27 mouse cellular contexts compared by ENCODE assay signal in genomic region chr5:34030101-34030500, GRCm38 (mm10). TPM values are rescaled to one million over a fixed set of nuclear protein-coding genes. Genes with fewer than 3 reads are reported as not detected.
DNase-seq lines count a peak whose midpoint lies in the region; ATAC-seq and TF ChIP-seq lines count a peak whose summit lies in the region.
"Had no signal": no experiment of that assay in that cellular context is flagged by ENCODE, and none has a peak within 500 bp of the region (broad histone marks: within the 10 kb centered on the region; RNA-seq: fewer than 3 reads in every experiment).

No protein-coding gene starts in this region.

- H3K9me3 ChIP-seq in limb, embryonic 11.5 days (ENCODE audit: control insufficient read depth, low read length), result no peaks in the 10 kb centered on the region
- H3K9me3 ChIP-seq in limb, embryonic 10.5 days (replicated peaks), result no peaks in the 10 kb centered on the region
- no peaks in the 10 kb centered on the region for H3K9me3 ChIP-seq in forebrain, postnatal 0 days (ENCODE audit: low read length)
- H3K9me3 ChIP-seq: embryonic facial prominence, embryonic 13.5 days; embryonic facial prominence, embryonic 15.5 days; forebrain, embryonic 10.5 days; forebrain, embryonic 12.5 days had no signal

- no peak overlapping the region for H3K4me2 ChIP-seq in limb, embryonic 11.5 days (ENCODE audit: low read depth, severe bottlenecking)
- H3K4me2 ChIP-seq in forebrain, postnatal 0 days (ENCODE audit: low read depth), result no peak overlapping the region
- H3K4me2 ChIP-seq: embryonic facial prominence, embryonic 13.5 days; embryonic facial prominence, embryonic 15.5 days; forebrain, embryonic 12.5 days had no signal

- H3K36me3 ChIP-seq in limb, embryonic 11.5 days (ENCODE audit: control insufficient read depth, insufficient read depth, low read length), result no peaks in the 10 kb centered on the region
- H3K36me3 ChIP-seq in limb, embryonic 10.5 days, result no peaks in the 10 kb centered on the region
- no peaks in the 10 kb centered on the region for H3K36me3 ChIP-seq in forebrain, postnatal 0 days (ENCODE audit: insufficient read depth)
- H3K36me3 ChIP-seq: embryonic facial prominence, embryonic 13.5 days; embryonic facial prominence, embryonic 15.5 days; forebrain, embryonic 10.5 days; forebrain, embryonic 12.5 days had no signal

- no peak overlapping the region for H3K9ac ChIP-seq in limb, embryonic 11.5 days (ENCODE audit: low read length)
- no peak overlapping the region for H3K9ac ChIP-seq in forebrain, postnatal 0 days
- H3K9ac ChIP-seq: embryonic facial prominence, embryonic 13.5 days; embryonic facial prominence, embryonic 15.5 days; forebrain, embryonic 12.5 days had no signal

- no peaks in the 10 kb centered on the region for H3K4me1 ChIP-seq in limb, embryonic 11.5 days (ENCODE audit: control insufficient read depth, insufficient read depth, low read length)
- no peaks in the 10 kb centered on the region; the same call in 1 of the 2 replicates for H3K4me1 ChIP-seq in limb, embryonic 10.5 days
- no peaks in the 10 kb centered on the region for H3K4me1 ChIP-seq in forebrain, postnatal 0 days (ENCODE audit: insufficient read depth)
- H3K4me1 ChIP-seq: embryonic facial prominence, embryonic 13.5 days; forebrain, embryonic 10.5 days had no signal

- no peak overlapping the region for H3K4me3 ChIP-seq in limb, embryonic 11.5 days (ENCODE audit: low read depth, low read length)
- H3K4me3 ChIP-seq in limb, embryonic 10.5 days, result no peak overlapping the region
- no peak overlapping the region for H3K4me3 ChIP-seq in forebrain, postnatal 0 days (ENCODE audit: low read depth, low read length)
- H3K4me3 ChIP-seq: embryonic facial prominence, embryonic 13.5 days; embryonic facial prominence, embryonic 15.5 days; erythroblast, embryonic 14.5 days; forebrain, embryonic 10.5 days; forebrain, embryonic 12.5 days had no signal

- 65% methylated on average over 4 of the region's 4 CpGs for WGBS in limb, embryonic 11.5 days
- WGBS in limb, embryonic 10.5 days, result 66% methylated on average over 4 of the region's 4 CpGs
- 55% methylated on average over 4 of the region's 4 CpGs for WGBS in forebrain, postnatal 0 days

- H3K27ac ChIP-seq in limb, embryonic 11.5 days (replicated peaks; ENCODE audit: low read depth, low read length), result no peak overlapping the region
- H3K27ac ChIP-seq in limb, embryonic 10.5 days, result no peak overlapping the region
- H3K27ac ChIP-seq in forebrain, postnatal 0 days (ENCODE audit: low read depth, low read length), result no peak overlapping the region; the same call in 1 of the 2 replicates
- H3K27ac ChIP-seq: embryonic facial prominence, embryonic 13.5 days; embryonic facial prominence, embryonic 15.5 days; forebrain, embryonic 10.5 days; forebrain, embryonic 12.5 days had no signal

- TF ChIP-seq CTCF in brain, embryonic 14.5 days (IDR thresholded peaks at IDR 0.05; ENCODE audit: borderline replicate concordance, extremely low read depth, insufficient read depth, insufficient read length), result no peak
- no peak for TF ChIP-seq CTCF in forebrain, postnatal 0 days (IDR thresholded peaks at IDR 0.05; ENCODE audit: low read depth)

- H3K27me3 ChIP-seq in limb, embryonic 11.5 days (ENCODE audit: control insufficient read depth, insufficient read depth, low read length), result no peaks in the 10 kb centered on the region
- no peaks in the 10 kb centered on the region for H3K27me3 ChIP-seq in limb, embryonic 10.5 days (ENCODE audit: low read depth, poor library complexity, severe bottlenecking)
- H3K27me3 ChIP-seq in forebrain, postnatal 0 days (ENCODE audit: insufficient read depth, low read length), result no peaks in the 10 kb centered on the region
- H3K27me3 ChIP-seq: embryonic facial prominence, embryonic 13.5 days; embryonic facial prominence, embryonic 15.5 days; forebrain, embryonic 12.5 days had no signal

- DNase-seq in limb, embryonic 11.5 days (ENCODE audit: low spot score), result peak; percentile 18
- DNase-seq in limb, embryonic 10.5 days (ENCODE audit: low spot score), result no peak
- DNase-seq in brain, adult 2 months (ENCODE audit: low read depth, low spot score), result peak; percentile 86
- peak; percentile 3 for DNase-seq in brain, embryonic 14.5 days (ENCODE audit: low read depth)
- DNase-seq in telencephalon, adult 2 months (ENCODE audit: low read depth, low spot score), result peak; percentile 23
- no peak for DNase-seq in forebrain, postnatal 0 days
- DNase-seq in frontal cortex, postnatal 36 days (ENCODE audit: low spot score in 2 of 2), result no peak
- DNase-seq: adrenal gland, adult 2 months; adrenal gland, postnatal 10 days; adrenal gland, postnatal 25 days; cerebellum, adult 11 months; cerebellum, adult 18-20 months; cerebellum, adult 8-10 months; cerebellum, adult 9-11 months; cerebellum, postnatal 14 days; cerebellum, postnatal 36 days; embryo, embryonic 11 days had no signal

- no peak for TF ChIP-seq POLR2A in brain, embryonic 14.5 days (IDR thresholded peaks at IDR 0.05; ENCODE audit: borderline replicate concordance, extremely low read depth, insufficient read depth, insufficient read length, poor library complexity, severe bottlenecking)

- ATAC-seq in limb, embryonic 11.5 days (ENCODE audit: insufficient number of reproducible peaks, low FRiP score, low TSS enrichment, low read depth), result no peak
- ATAC-seq in forebrain, postnatal 0 days, result no peak
- ATAC-seq: forebrain, embryonic 14.5 days; forebrain, embryonic 16.5 days had no signal

RNA-seq across cellular contexts. Expression of gene Nat8l, which starts 34.3 kb away (rescaled TPM):
- 0.09 and 0.21 TPM in 2 replicates for polyA plus RNA-seq in limb, embryonic 11.5 days (2014; fragmentation: Nextera tagmentation; extraction: Ambion mirVana)
- polyA plus RNA-seq in limb, embryonic 10.5 days (2016; fragmentation: Nextera tagmentation; extraction: Ambion mirVana), result 0.15 and 0.18 TPM in 2 replicates
- 16.1 and 24.2 TPM in 2 replicates for polyA plus RNA-seq in brain, embryonic 14.5 days (2012; rRNA removed)
- 28.1 and 31.8 TPM in 2 replicates for total RNA-seq in forebrain, postnatal 0 days (2014; rRNA removed)
- 4.3 and 4.9 TPM in 2 replicates for polyA plus RNA-seq in forebrain, postnatal 0 days (2015; fragmentation: Nextera tagmentation; extraction: Ambion mirVana)
- total RNA-seq: MEL had no signal
- polyA plus RNA-seq: C2C12 had no signal

RNA-seq across cellular contexts. Expression of gene Gm1673, which starts 46.9 kb away (rescaled TPM):
- polyA plus RNA-seq in limb, embryonic 11.5 days (2014; fragmentation: Nextera tagmentation; extraction: Ambion mirVana), result 150 and 154 TPM in 2 replicates
- 174 TPM in 2 replicates for polyA plus RNA-seq in limb, embryonic 10.5 days (2016; fragmentation: Nextera tagmentation; extraction: Ambion mirVana)
- polyA plus RNA-seq in brain, embryonic 14.5 days (2012; rRNA removed), result 493 and 866 TPM in 2 replicates
- 539 and 762 TPM in 2 replicates for total RNA-seq in forebrain, postnatal 0 days (2014; rRNA removed)
- 747 and 963 TPM in 2 replicates for polyA plus RNA-seq in forebrain, postnatal 0 days (2015; fragmentation: Nextera tagmentation; extraction: Ambion mirVana)
- total RNA-seq: common myeloid progenitor, adult 5-6 weeks; MEL had no signal
- polyA plus RNA-seq: erythroblast, embryonic 14.5 days had no signal

Comparison
In these comparisons a context has a peak if more than half of its experiments do, and no peak if none do; other contexts are left out.
1. DNase-seq: peak in limb, embryonic 11.5 days (single experiment), brain, adult 2 months (single experiment), brain, embryonic 14.5 days (single experiment) and telencephalon, adult 2 months (single experiment); none in limb, embryonic 10.5 days (single experiment), forebrain, postnatal 0 days (single experiment) and frontal cortex, postnatal 36 days (0 of 2).